Mouse (Mus musculus): ENCODE results near the gene Gm11037.

Gene Gm11037

GRCm38 (mm10) chr2:131129836-131130235 lies 3.5 kb upstream of the Gm11037 start:
- DNase-seq = peak; percentile 45

DNA sequence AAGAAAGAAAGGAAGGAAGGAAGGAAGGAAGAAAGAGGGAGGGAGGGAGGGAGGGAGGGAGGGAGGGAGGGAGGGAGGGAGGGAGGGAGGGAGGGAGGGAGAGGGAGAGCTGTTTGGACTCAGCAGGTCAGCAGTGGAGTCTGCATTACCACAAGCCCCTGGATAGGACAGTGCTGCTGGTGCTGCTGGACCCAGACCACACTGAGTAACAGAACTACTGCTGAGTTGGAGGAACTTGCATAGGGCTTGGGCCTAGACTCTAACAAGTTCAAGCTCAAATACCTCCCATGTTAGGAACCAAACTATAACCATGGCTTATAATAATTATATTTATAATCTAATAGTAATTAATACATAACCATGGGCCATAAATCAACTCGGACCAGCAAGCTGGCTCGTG lies 2.4 kb upstream of the Gm11037 start:
- DNase-seq = no peak

DNA sequence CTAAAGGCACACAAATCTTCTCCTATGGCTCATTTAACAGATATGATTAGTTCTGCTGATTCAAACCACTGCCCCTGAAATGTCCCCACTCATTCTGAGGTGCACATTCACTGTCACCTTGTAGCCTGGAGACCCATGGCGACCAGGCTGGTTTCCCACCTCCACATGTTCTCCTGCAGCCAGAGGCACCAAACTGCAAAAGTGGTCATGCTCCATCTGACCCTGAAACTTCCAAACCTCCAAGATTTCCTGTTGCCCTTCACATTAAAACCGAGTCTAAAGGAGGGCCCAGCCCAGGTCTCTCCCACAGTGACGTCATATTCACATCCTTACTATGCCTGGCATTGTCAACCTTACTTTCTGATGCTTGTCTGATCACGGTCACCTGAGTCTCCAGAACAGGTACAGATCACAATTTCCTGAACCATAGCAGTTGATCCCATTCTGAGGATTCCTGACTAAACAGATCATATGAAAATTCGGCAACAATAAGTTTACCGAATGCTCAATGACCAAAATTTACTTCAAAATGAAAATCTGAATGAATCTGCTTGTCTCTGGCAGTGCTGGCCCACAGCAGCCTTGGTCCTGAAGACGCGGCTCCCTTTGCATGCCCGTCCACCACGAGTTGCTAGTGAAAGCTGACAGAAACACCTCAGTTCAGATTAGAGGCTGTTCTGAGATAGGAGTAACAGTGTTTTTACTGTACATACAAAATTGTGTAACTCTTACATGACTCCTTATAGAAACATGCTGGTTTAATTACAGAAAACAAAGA lies 997 bp upstream of the Gm11037 start:
- DNase-seq = no peak

GRCm38 (mm10) chr2:131134381-131134780 lies 1.1 kb downstream of the Gm11037 start:
- DNase-seq = peak; percentile 77

DNA sequence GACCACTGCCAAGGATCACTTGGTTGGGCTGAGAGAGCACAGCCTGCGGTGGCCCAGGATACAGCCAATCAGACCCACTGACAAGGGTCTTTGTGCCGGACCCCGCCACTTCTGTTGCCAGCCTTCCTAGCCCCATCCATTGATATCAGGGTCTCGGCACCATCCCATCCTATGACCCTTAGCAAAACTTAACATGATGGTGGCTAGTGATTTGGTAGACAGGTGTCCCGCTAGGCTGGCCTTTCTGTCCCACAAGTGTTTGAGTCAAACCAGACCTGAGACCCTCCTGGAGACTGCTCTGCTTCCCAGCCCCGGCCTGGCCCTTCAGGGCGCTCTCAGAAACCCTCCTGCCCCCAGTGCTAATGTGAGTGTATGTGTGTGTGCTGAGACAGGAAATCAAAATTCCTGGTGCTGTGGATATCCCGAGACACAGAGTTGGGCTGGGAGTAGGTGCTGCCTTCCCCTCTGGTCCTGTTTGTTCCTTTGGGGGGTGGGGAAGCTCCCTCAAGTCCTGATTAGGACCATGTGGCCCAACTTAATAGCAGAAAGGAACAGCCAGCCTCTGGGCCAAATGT lies 1.6 kb downstream of the Gm11037 start:
- DNase-seq = no peak

GRCm38 (mm10) chr2:131135521-131136139 lies 2.3 kb downstream of the Gm11037 start:
- DNase-seq = no peak

DNA sequence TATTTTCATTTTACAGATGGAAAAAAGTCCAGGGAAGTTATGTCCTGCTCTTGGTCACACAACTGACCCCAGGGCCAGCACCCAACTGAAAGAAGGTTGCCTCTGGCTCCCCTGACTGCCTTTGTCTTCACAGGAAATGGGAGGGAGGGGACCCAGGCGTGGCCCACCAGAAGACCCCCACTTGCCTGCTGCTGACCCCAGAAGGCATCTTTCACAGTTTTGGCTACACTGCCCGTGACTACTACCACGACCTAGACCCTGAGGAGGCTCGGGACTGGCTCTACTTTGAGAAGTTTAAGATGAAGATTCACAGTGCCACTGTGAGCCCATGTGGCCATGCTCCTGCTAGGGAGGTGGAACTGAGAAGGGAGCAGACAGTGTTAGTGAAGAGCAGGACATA lies 5.0 kb downstream of the Gm11037 start:
- no peak for DNase-seq

DNA sequence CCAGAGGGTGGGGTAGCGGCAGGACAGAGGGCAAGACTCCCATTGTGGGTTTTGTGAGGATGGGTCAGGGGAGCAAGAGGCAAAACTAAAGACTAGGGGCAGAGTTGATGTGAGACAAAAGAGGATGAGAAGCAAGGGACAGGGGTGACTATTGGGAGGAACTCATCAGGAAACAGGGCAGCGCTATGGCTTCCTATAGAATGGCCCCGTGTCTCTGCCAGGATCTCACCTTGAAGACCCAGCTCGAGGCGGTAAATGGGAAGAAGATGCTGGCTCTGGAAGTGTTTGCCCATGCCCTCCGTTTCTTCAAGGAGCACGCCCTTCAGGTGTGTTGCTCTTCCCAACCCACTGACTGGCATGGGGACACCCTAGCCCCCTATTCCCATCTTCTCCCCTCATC lies 5.5 kb downstream of the Gm11037 start:
- no peak for DNase-seq

DNA sequence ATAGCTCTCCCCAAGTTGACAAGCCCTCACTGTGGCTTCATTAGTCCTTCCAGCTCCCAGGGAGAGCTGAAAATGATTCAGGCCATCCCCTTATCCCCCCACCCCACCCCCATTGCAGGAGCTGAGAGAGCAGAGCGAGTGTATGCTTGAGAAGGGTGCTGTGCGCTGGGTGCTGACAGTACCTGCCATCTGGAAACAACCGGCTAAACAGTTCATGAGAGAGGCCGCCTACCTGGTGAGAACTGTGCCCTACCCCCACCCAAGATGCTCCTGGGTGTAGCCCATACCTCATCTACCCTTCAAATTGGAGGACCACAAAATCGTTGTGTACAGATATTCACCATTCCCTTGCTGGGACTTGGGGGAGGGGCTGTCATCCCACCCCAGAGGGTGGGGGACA lies 6.0 kb downstream of the Gm11037 start:
- DNase-seq = no peak

GRCm38 (mm10) chr2:131139886-131140532 lies 6.7 kb downstream of the Gm11037 start:
- peak; percentile 62 for DNase-seq

GRCm38 (mm10) chr2:131140533-131140905 lies 7.2 kb downstream of the Gm11037 start:
- DNase-seq = no peak

DNA sequence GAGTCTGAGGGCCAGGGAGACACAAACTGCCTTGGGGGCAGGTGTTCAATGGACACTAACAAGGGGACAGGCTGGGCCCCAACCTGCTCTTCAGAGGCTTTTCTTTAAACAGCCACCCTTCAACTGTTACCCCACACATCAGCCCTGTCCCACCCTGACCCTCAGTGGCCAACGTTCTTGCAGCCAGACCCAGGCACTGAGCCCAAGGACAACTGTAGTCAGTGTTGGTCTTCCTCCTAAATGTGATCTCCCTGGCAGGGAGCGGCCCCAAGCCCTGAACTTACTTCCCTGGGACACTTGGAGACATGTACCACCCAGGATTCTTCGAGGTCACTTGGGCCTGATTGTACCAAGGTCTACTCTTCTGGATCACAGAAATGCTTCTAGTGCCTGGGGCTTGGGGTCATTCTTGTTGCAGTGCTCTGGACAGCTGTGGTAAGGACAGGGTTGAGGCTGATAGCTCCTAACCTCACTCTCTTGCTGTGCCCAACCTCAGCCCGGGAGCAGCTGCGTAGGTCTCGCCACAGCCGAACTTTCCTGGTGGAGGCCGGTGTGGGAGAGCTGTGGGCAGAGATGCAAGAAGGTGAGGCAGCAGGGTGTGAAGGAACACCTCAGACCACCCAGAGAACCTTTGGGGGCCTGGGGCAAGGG lies 8.2 kb downstream of the Gm11037 start:
- DNase-seq = no peak

DNA sequence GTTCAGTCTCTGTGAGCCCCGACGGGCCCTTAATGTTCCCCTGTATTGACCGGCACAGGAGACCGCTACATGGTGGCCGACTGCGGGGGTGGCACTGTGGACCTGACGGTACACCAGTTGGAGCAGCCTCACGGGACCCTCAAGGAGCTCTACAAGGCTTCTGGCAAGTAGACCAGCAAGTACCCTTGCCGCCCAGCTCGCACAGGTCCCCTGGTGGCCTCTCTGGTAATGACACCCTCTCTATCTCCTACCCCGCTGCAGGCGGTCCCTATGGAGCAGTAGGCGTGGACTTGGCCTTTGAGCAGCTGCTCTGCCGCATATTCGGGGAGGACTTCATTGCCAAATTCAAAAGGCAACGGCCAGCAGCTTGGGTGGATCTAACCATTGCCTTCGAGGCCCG lies 9.3 kb downstream of the Gm11037 start:
- peak; percentile 91 for DNase-seq

GRCm38 (mm10) chr2:131143007-131143780 lies 9.9 kb downstream of the Gm11037 start:
- no peak for DNase-seq

DNA sequence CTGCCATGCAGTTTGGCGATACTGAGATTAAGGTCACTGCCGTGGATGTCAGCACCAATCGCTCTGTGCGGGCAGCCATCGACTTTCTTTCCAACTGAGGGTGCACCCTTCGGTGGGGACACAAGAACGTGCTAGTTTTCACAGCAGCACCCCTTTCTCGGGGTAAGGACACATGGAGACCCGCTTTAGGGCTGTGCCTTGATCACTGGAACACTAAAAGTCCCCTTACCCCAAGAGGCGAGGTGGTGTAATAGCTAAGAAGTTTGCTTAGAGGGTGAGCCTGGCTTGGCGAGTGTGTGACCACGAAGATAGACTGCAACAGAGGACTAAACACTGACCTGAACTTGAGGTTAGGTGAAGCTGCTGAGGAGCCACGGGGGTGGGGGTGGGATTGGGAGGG lies 11.8 kb downstream of the Gm11037 start:
- no peak for DNase-seq

DNA sequence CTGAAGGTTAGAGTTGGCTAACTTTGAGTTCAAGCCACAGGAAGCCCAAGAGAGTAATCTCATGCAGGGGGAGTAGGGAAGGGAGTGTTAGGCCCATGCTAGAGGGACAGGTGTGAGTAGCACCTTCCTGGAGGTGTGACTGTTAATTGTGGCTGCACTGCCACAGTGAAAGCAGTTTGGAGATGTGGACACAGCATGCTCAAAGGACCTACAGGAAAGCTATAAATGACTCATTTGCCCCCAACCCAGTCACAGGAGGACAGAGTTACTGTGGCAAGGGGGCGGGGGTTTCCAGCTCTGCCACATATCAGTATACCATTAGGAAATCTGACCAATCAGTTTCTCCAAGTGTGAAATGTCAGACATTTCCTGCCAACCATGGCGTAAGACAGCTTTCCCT lies 12.2 kb downstream of the Gm11037 start:
- DNase-seq = no peak

DNA sequence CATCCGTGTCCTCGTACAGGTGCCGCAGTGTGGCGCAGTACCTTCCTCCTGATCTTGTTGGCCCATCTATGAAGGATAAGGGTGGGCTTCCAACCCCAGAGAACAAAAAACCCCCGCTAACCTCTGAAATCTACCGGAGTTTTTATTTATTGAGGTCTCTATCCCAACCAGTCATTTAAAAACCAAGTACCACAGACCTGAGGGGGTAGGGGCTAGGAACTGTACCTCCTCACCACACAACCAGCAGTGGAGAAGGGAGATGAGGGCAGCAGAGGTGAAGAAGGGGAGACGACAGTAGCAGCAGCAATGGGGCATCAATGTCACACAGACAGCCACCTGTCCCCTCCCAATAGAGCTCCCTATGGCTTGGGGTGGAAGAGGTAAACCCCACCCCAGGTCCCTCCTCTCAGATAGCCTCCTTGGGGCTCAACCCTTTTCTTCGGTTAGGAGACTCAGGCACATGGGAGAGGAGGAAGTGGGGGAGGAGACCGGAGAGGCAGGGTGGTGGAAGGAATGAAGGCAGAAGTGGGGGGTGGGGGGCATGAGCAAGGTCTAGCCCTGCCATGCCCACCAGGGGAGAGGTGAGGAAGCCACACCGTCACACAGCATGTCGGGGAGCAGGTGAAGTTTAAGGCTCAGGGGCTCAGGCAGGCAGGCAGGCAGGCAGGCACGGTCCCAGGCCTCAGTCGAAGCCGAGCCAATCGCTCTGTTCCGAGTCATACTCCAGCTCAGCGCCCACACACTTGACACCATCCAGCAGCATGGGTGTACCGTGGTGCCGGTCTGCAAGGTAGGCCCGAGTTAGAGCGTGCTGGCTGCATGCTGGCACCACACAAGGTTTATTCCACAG lies 13.1 kb downstream of the Gm11037 start:
- no peak for DNase-seq

GRCm38 (mm10) chr2:131147043-131147365 lies 13.7 kb downstream of the Gm11037 start:
- DNase-seq = no peak

DNA sequence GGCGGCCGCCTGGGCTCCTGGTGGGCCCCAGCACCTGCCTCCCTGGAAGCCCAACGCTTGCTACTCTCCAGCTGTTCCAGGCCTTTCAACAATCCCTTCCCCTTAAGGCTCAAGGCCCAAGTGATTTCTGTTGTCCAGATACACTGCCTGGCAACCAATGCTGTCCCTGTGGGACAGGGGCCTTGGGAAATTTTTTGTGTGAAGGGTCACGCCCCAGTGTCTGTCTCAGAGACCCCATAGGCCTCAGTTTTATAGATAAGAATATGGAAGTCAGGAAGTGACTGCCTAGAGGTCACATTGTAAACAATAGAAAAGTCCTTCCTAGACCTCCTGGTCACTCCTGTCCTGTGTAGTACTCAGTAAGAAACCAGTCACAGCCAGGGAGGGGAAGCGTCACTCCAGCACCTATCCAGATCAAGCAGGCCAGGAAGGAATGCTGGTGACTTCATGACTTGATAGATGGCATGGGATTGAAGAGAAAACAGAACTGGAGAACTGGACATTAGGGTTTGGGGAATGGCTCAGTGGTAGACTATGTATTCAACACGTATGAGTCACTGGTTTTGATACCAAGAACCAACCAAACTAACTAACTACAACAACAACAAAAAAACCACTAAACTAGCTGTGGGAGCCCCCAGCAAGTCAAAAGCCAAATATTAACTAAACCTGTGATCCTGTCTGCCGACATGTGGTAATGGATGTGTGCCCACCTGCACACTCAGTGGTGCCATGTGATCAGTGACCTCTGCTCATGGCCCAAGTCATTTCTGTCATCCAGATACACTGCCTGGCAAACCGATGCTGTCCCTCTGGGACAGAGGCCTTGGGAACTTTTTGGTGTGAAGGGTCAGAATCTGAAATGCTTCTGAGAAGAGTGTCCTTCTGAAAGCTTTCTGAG lies 15.3 kb downstream of the Gm11037 start:
- DNase-seq = no peak

DNA sequence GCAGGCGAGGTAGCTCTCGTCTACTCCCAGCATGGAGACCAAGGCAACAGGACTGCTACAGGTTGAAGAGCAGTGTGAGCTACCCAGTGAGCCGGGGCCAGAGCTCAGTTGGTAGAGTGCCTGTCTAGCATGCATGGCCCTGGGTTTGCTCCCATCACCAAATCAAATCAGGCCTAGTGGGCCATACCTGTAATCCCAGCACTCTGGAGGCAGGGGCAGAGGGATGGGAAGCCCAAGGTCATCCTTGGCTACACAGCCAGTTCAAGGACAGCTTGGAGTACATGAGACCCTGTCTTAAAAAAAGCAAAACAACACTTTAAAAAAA lies 15.9 kb downstream of the Gm11037 start:
- DNase-seq = no peak

All from lung, postnatal 10 days (tissue).